Mouse (Mus musculus): Measurements from ENCODE around the gene Ccdc12.

DNA sequence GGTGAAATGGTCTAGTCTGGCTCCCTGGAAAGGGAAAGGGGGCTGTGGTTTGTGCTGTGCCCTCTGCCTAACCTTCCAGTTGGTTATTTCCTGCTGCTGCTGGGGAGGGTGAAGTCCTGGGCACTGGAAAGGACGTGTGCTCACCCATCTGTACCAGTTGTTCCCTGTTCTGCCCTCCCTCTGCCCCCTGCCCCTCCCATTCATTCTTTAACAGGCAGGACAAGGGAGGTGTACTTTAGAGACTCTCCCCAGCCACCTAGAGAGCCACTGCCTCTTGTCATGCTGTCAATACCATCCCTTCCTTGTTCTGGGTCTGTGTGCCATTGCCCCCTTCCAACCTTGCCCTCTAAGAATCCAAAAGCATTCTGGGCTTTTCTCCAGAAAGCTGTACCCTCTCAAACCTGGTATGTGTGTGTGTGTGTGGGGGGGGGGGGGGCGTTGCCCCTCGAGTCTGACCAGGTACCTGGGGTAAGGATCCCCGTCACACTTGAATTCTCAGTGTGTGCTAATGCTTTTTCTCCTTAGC, 27.3 kb downstream of the Ccdc12 start:
- TF ChIP-seq CTCF (IDR thresholded peaks at IDR 0.05; ENCODE audit: extremely low read depth, insufficient read depth, low read length) (no peak), POLR2A (IDR thresholded peaks at IDR 0.05; ENCODE audit: extremely low read depth, insufficient read depth, low read length) (no peak)

Data from cortical plate, adult 2 months (tissue).